Mouse (Mus musculus) embryo, embryonic 9.5 days (tissue): ENCODE results near the gene Fam186b.

Experiments used
- DNase-seq: peaks from one replicate; pipeline ENCODE4 v3.0.0-alpha.2; 2017; ENCODE audit errors: extremely low spot score

Fam186b gene

DNA sequence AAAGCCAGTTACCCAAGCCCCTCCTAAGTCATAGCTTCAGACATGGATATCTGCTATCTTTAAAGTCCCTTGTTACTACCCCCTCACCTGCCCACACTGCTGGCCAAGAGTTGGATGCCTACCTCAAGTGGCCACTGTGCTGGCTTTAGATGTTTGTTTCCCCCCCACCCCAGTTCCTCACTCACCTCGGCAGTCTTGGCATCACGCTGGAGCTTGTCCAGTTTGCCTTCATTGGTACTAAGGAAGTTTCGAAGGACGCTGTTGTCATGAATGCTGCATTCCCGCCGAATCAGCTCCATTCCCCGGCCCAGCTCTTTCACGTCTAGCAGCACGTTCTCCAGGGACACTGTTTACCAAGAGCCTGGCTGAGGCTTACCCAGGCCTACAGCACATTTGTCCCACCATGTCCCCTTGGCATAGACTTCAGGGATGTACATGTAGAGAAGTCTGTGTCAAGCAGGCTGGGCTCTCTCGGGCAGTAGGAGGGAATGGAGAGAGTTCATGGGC is 24.5 kb upstream of the Fam186b start:
- no peak for DNase-seq

DNA sequence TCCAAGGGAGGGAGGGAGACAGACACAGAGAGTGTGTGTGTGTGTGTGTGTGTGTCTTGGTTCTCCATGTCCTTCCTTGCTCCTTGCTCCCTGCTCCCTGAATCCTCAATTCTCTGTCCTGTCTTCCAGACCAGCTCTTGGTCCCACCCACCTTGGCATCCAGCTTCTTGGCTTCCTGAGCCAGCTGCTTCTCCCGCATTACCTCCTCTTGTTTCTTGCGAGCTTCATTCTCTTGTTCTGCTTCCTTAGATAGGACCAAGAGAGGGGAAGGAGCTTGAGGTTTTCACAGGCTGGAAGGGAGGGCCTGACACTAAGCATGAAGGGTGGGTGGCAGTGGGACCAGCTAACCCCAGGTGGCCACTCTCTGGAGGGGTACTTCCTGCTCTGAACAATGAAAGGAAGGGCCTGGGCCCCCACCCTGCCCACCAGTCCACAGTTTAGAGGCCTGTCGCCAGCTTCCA is 23.8 kb upstream of the Fam186b start:
- DNase-seq: no peak

DNA sequence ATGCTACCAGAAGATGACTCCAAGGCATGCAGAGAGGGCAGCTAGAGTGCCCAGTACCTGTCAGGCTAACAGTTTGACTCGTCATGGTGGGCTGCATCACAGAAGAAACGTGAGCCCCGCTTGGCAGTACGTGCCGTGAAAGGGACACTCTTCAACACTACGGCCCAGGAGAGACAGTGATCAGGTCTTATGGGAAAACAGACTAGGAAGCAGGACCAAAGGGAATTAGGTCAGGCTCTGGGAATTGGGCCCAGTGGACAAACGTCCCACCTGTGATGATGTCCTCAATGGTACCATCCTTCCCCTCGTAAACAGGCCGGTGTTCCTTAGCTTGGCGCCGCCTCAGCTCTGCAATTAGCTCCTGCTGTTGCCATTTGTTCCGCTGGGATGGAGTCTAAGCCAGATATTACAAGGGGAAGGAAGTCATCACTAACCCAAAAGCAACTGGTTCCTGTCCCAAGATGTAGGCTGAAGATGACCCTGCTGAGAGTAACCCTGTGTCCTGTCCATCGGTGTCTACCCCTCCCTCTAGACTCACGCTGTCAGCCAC is 23.2 kb upstream of the Fam186b start:
- no peak for DNase-seq

DNA sequence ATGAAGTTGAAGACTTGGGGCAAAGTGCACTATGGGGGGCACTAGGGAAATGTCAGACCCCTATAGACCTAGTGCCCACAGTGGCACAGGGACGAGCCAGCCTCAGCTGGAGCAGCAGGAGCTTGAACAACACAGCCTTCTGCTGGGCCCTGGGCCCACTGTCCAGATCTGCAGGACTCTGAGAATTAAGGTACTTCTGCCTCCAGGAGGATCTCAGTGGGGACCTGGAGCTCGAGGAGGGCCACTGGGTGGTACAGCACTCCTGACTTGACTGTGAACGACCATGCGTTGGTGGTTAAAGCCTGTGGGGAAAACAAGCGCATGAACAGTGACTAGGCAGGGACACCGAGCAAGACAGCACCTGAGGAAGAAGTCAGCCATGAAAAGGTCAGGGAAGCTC is 22.4 kb upstream of the Fam186b start:
- DNase-seq: no peak

DNA sequence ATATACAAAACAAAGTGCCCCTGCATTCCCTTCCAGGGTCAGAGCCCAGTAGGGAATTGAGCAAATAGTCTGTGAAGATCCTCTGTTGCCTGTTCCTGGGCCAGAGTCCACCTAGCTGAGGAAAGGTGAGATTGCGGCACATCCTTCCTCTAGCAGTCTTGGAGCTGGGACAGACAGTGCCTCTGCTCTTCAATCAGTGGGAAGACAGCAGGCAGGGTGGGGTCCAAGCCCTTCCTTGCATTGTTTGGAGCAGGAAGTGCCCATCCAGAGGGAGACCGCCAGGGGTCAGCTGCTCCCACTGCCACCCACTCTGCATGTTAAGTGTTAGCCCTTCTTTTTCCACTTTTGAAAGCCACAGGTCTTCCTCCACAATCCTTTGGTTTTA is 21.6 kb upstream of the Fam186b start:
- DNase-seq: no peak

DNA sequence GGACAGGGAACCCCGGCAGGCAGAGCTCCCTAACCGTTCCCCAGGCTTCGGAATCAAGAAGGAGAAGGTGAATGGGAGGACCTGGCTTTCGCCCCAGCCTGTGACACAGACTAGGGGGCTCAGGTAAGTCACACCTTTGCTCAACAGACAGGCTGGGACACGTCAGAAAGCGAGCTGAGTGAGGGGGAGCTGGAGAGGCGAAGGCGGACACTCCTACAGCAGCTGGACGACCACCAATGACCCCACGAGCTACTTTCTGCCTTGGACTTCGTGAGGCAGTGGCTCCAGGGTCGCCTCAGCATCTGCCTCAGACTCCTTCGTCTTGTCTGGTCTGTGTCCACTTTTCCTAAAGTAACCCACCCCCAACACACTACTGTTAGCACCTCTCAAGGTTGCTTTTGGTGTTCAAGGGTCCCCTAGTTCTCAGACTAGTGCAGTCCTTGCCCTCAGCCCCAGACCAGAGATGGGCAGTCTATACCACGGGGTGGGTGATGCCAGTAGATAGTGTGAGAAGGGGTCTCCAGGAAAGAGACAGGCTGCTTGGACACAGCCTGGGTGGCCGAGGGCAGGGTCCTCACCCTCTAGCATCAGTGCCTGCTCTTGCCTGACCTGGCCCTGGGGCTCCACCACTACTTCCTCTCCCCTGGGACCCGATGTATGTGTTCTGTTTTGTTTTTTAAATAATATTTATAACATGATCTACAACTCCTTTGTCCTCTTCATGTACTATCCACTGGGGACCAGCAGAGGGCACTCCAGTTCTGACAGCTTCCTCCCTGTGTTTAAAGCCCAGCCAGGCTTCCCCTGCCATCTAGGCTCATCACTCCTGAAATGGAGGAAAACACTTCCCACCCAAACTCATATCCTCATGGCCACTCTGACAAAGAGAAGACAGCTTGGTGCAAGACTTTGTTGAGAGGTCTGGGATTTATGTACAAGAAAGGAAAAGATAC is 20.9 kb upstream of the Fam186b start:
- DNase-seq: peak; percentile 64

DNA sequence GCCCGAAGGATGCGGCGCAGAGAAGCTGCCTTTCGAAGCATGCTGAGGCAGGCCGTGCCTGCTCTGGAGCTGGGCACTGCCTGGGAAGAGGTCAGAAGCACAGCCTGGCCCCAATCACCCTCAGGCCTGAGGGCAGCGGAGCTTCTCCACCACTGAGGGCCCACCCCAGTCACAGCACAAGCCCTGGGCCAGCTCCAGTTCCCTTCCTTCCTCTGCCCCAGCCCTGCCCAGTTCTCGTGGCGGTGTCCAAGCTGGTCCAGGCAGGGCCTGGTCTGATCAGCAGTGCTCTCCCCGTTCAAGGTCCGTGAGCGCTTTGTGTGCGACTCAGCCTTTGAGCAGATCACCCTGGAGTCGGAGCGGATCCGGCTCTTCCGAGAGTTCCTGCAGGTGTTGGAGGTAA is 19.2 kb upstream of the Fam186b start:
- DNase-seq: no peak

DNA sequence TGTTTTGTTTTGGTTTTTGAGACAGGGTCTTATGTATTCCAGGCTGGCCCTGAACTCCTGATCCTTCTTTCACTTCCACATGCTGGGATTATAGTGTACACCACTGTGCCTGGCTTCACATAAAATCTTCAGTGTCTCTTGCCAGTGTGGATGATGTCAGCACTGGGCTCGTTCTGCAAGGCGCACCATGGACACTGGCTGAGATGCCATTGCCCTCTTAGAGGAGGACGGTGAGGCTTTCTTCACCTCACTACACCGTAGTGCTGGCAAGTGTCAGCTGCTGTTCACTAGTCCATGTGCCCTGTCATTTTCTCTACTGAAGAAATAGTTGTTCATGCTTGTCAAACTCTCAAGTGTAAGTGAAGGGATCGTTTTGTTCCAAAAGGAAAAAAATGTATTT is 14.9 kb upstream of the Fam186b start:
- no peak for DNase-seq

DNA sequence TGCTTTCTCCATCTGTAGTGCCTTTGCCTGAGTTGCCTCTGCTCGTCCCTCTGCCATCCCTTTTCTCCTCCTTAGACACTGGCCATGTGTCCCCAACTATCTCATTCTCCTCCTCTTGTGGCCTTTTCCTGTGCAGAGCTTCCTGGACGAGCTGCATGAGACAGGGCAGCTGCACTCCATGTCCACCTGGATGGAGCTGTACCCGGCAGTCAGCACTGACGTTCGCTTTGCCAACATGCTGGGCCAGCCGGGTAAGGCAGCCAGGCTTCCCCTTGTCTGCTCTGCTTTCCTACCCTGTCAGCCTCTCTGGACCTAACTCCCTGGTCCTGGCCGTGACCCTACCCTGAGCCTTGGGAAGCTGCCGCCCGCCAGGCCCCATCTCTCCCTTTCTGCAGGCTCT is 13.9 kb upstream of the Fam186b start:
- no peak for DNase-seq

DNA sequence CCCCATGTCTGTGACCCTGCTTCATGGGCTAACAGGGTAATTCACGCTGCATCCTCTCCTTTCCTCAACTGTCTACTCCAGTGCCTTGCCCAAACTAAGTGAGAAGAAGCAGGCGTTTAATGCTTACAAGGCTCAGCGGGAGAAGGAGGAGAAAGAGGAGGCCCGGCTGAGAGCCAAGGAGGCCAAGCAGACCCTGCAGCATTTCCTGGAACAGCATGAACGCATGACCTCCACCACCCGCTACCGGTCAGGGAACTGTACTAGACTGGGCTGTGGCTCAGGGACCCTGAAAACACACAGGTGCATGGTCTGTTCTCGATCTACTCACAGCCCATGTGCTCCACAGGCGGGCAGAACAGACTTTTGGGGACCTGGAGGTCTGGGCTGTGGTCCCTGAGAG is 11.8 kb upstream of the Fam186b start:
- no peak for DNase-seq

DNA sequence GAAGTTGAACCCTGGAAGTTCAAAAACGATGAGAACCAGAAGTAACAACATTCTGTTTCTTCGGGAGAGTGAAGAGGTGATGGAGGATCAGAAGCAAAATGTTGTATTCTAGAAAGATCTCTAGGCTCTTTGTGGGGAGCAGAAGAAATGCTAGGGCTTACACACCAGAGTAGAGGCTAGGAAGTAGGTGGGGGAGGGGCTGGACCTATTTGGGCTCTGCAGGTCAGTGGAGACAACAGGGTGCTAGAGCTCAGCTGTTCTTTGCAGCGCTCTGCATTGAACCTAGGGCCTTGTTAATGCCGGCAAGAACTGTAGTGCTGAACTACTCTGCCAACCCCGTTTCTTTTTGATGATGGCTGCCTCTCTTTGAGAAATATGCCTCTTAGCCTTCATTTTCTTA is 525 bp upstream of the Fam186b start:
- DNase-seq: no peak

DNA sequence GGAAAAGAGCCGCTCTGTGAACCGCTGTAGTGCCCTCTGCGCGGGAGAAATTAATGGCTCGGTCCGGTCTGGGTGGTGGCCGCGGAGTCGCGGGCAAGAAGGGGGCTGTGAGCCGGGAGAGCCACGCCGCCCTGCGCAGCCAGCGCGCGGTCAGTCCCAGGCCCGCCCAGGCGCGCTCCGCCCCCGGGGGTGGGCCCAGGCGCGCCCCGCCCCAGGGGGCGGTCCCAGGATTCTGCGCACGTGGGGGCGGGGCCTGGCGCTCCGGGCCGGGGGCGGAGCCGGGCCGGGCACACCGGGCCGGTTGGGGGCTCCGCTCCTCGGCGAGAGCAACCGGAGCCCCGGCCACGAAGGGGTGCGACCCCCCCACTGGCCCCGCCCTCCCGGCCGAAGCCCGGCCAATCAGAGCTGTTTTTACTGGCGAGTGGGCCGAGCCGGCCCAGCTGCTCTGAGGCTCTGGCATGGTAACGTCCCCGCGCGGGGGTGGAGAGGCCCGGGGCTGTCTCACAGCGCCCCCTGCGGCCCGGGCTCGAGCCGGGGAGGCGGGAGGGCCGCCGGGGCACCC is 794 bp downstream of the Fam186b start, which contains the start of gene Prpf40b:
Prpf40b (plus strand) TSS at position 275 of the 562 bp plus-strand sequence.
- peak; percentile 96 for DNase-seq

DNA sequence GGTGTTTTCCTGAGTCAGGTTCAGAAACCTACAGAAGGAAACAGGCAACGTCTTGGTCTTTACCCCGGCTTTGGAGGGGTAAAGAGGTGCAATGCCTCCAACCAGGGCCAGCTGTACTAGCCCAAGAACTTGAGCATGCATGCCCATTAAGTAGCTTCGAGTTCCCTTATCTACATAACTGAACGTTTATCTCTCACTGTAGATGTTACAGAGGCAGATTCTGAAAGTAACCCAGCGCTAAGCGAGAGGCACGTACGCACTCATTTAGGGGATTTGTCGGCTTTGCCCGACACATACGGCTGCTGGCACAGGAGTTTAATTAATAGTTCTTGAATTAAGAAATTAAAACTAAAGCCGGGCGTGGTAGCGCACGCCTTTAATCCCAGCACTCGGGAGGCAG is 1.4 kb downstream of the Fam186b start:
- no peak for DNase-seq

DNA sequence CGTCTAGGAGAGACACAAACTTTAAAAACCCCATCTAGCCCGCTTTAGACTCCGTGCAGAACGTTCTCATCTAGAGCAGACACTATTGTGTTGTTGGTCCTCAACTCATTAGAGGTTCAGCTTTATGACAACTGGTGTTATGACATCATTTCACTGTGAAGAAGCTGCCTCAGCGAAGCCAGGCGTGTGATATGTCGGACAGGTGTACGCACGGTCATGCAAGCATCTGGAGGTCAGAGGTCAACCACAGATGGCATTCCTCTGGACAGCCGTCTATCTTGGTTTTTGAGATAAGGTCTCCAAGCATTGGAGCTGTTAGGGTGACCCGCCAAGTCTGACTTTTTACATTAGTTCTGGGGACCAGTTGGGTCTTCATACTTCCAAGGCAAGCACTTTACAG is 5.1 kb downstream of the Fam186b start:
- DNase-seq: no peak

DNA sequence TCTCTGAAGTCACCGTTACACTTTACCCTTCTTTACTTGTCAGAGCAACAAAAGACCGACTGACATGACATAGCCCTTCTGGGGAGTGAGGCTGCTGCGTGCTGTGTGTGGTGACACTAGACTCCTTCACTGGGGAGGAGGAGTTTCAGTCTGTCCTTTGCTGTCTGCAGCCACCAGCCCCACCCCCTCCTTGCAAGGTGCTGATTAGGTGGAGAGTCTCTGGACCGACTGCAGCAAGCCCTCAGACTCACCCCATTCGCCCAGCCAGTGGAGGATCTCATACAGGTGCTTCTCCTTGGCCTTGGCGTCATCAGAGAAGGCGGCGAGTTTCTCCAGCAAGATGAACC is 10.5 kb downstream of the Fam186b start:
- no peak for DNase-seq

DNA sequence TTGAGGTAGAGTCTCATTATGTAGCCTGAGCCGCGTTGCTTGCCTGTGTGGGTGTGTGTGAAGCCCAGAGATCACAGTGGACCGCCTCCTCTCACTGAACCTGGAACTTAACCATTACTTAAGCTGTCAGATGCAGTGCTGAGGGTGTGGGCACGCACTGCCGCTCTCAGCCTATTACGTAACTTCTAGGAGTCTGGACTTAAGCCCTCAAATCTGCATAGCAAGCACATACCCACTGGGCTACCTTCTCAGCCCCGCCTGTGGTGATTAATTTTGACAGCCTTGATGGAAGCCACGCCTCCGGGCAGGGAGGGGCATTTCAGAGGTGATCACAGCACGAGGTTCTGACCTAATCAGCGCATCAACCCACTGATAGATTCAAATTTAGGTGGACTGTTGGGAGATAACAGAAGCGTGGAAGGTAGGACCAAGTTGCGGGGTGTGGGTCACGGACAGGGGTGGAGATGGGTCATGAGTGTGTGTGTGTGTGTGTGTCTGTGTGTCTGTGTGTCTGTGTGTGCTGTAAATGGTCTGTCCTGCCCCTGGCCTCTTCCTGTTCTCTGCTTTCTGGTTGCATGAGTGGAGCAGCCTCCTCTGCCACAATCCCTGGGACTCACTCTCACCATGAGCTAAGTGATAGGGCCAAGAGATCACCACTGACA is 11.0 kb downstream of the Fam186b start:
- no peak for DNase-seq

DNA sequence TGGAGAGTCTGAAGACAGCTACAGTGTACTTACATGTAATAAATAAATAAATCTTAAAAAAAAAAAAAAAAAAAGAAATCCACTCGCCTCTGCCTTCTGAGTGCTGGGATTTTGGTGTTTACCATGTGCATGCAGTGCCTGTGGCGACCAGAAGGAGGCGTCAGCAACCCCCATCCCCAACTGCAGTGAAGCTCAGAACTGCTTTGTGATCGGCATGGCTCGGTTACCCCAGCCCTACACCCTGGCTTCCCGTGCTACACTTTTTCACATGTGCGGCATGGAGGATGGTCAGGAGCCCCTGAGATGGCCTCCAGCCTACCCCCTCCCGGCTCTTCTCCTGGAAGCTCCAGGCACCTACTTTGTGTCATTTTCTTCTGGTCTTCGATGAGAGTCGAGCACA is 12.2 kb downstream of the Fam186b start:
- no peak for DNase-seq

DNA sequence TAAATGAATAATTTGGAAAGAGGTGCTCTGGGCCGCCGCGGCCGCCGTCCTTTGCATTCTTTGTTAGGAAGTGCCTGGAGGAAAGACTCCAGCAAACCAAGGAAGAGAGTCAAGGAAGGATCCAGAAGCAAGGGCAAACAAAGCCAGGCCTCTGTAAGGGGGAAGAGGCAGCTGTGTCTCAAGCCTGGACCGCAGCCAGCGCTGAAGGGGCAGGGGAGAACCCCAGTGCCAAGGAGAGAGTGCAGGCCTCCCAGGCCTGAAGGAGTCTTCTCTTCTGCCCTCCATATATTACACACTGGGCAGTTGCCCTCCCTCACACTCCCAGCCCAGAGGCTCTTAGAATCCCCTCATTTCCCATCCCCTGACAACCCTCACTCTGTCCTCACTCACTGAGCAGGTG is 17.4 kb downstream of the Fam186b start:
- no peak for DNase-seq

DNA sequence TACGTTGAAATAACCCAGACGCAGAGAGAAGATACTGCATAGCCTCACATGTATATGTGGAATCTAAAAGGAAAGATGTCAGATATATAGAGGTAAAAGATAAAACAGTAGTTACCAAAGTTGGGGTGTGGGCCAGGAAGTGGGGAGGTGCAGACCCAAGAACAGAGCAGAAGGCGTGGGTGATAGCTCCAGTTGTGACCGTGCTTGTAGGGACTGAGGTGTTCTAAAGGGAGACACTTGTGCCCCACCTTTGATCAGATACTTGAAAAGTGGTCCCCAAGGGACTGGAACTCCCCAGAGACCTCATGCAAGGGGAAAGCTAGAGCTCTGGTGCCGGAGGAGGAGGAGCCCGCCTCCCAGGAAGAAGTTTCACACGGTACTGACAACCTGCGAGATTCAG is 19.6 kb downstream of the Fam186b start:
- no peak for DNase-seq

DNA sequence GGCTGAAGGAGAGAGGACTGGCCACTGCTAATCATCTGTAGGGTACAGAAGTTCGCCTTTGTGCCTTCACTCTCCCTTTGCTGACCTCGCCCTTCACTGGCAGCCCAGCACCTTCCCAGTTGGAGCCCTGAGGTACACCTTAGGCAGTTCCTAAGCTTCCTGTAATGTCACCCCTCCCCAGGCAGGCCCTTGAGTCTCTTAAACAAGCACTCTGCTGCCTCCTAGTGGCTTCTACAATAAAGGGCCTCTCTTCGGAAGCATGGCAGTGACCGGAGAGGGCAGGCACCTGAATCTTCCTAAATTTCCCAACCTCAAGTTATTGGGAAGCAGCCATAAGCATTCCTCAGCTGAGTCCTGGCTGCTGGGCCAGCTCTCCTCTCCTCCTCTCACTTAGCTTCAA is 30.0 kb downstream of the Fam186b start:
- peak; percentile 74 for DNase-seq

DNA sequence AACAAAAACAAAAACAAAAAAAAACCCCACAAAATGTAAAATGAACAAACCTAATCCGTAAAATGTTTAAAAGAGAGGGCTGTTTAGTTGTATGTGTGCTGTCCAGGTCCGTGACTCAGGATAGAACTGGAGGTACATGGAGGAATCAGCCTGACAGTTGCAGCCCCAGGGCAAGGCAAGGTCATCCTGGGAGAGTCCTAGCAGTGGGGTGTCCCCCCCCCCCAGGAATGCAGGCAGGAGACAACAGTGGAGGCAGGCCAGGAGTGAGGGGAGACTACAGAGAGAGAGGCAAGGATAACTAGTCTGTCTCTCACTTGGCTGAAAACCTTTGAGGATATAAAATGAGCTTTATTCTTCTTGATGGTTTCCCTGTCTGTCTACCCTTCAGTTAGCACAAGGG is 31.3 kb downstream of the Fam186b start:
- no peak for DNase-seq

DNA sequence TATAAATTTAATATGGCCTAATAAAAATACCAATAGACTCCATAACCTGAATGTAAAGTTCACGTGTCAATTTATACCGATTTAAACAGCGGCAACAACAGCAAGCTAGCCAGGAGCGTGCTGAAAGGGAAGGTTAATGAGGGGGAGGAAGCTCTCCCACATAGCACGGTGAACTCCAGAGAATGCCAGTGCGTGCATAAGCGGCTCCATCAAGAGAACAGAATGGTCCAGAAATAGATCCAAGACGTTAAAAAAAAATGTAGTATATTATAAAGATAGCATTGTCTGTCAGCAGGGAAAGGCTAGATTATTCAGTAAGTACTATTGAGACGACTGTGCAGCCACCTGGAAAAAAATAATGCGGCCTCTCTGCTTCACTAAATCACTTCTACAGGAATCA is 33.0 kb downstream of the Fam186b start:
- no peak for DNase-seq
